ENCODE assay signal across 25 mouse cellular contexts in genomic region chr16:88375622-88376021, GRCm38 (mm10).
"Had no signal": no experiment of that assay in that cellular context is flagged by ENCODE, and none has a peak within 500 bp of the region (broad histone marks: within the 10 kb centered on the region; RNA-seq: fewer than 3 reads in every experiment).

No protein-coding gene starts in this region.

- H3K9me3 ChIP-seq: heart, embryonic 10.5 days; heart, embryonic 12.5 days; hindbrain, embryonic 10.5 days; hindbrain, embryonic 12.5 days; intestine, embryonic 15.5 days; limb, embryonic 13.5 days; limb, embryonic 15.5 days had no signal

- H3K4me3 ChIP-seq: gastrocnemius, adult 2 months; heart, embryonic 10.5 days; heart, embryonic 12.5 days; hindbrain, embryonic 10.5 days; hindbrain, embryonic 12.5 days; intestine, embryonic 15.5 days; layer of hippocampus, adult 2 months; limb, embryonic 13.5 days; limb, embryonic 15.5 days had no signal

- H3K9ac ChIP-seq: heart, embryonic 12.5 days; hindbrain, embryonic 12.5 days; hindbrain, embryonic 14.5 days; intestine, embryonic 15.5 days; limb, embryonic 13.5 days; limb, embryonic 15.5 days had no signal

- H3K27me3 ChIP-seq: heart, embryonic 12.5 days; hindbrain, embryonic 12.5 days; intestine, embryonic 15.5 days; limb, embryonic 13.5 days; limb, embryonic 15.5 days had no signal

- H3K36me3 ChIP-seq: heart, embryonic 10.5 days; heart, embryonic 12.5 days; hindbrain, embryonic 10.5 days; hindbrain, embryonic 12.5 days; intestine, embryonic 15.5 days; limb, embryonic 13.5 days; limb, embryonic 15.5 days had no signal

- H3K27ac ChIP-seq: gastrocnemius, adult 2 months; heart, embryonic 10.5 days; hindbrain, embryonic 10.5 days; hindbrain, embryonic 12.5 days; hindbrain, embryonic 14.5 days; intestine, embryonic 15.5 days; layer of hippocampus, adult 2 months; limb, embryonic 13.5 days; limb, embryonic 15.5 days had no signal

- DNase-seq: gastrocnemius, adult 2 months; gastrocnemius, postnatal 10 days; gastrocnemius, postnatal 25 days; heart, adult 18-20 months; heart, postnatal 10 days; heart, postnatal 4 days; kidney, adult 18-20 months; kidney, postnatal 10 days; kidney, postnatal 25 days; kidney, postnatal 4 days; layer of hippocampus, postnatal 36 days; left cerebral cortex, postnatal 4 days had no signal

- ATAC-seq: forebrain, embryonic 16.5 days; hindbrain, embryonic 16.5 days; inflammation-experienced regulatory T-cells, adult 6 months; intestine, embryonic 15.5 days; intestine, postnatal 0 days had no signal

- H3K4me2 ChIP-seq: heart, embryonic 12.5 days; hindbrain, embryonic 12.5 days; hindbrain, embryonic 14.5 days; intestine, embryonic 15.5 days; limb, embryonic 13.5 days; limb, embryonic 15.5 days had no signal

- H3K4me1 ChIP-seq: heart, embryonic 10.5 days; heart, embryonic 12.5 days; hindbrain, embryonic 12.5 days; intestine, embryonic 15.5 days; limb, embryonic 13.5 days; limb, embryonic 15.5 days had no signal
